Mouse (Mus musculus): ENCODE data around the gene Eln. TPM values are rescaled to one million over a fixed set of nuclear protein-coding genes. Genes with fewer than 3 reads are reported as not detected.

The Eln gene
- total and polyA plus RNA-seq, 2 experiments from 2014 or later = 19.1 to 45.1 TPM

DNA sequence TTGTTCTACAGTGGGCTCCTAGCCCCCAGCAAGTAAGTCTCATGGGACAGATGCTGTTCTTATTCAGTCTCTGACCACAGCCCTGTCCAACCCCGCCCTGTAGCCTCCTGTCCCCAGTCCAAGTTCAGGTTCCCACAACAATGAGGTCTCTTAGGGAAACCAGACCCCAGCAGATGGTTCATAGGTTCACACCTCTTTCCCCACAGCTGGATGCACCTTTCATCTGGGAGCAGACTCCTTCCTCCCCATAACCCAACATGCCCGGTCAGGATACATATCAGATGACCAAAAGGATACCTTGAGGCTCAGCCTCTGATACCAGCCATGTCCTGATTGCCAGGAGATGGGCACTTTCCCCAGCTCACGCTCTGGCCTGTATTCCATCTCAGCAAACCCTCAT is 1.3 kb downstream of the Eln start:
- TF ChIP-seq CTCF (IDR thresholded peaks at IDR 0.05; ENCODE audit: low read depth) = no peak
- H3K27ac ChIP-seq (ENCODE audit: low read depth, low read length) = no peak overlapping the region
- no peaks in the 10 kb centered on the region for H3K9me3 ChIP-seq (ENCODE audit: low read length)
- H3K4me2 ChIP-seq (ENCODE audit: low read depth) = no peak overlapping the region
- ATAC-seq (no peak), DNase-seq (no peak)
- no peak overlapping the region for H3K9ac ChIP-seq
- no peaks in the 10 kb centered on the region for H3K27me3 ChIP-seq (ENCODE audit: insufficient read depth, low read length)
- H3K36me3 ChIP-seq (ENCODE audit: insufficient read depth) = no peaks in the 10 kb centered on the region
- peaks cover 11% of the 10 kb centered on the region for H3K4me1 ChIP-seq (ENCODE audit: insufficient read depth)
- 91% methylated on average over 3 of the region's 3 CpGs for WGBS
- no peak overlapping the region for H3K4me3 ChIP-seq (ENCODE audit: low read depth, low read length)

DNA sequence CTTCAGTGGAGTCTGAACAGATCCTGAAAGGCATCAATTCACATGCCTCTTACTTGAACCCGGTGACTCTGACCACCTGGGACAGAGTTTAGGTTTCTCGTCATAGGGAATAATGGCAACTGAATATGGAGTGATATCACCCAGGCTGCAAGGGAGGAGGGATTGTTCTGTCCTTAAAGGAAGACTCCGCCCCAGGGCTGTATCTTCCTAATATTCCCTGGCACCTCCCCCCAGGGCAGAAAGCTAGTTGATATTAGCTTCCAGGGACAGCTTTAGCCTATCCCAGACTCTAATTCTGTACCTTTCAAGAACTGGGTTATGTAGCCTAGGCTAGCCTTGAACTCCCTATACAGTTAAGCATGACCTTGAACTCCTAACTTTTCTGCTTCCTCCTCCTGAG is 2.1 kb downstream of the Eln start:
- H3K4me2 ChIP-seq (ENCODE audit: low read depth) = no peak overlapping the region
- H3K9me3 ChIP-seq (ENCODE audit: low read length) = no peaks in the 10 kb centered on the region
- DNase-seq = no peak
- no peak overlapping the region for H3K4me3 ChIP-seq (ENCODE audit: low read depth, low read length)
- H3K4me1 ChIP-seq (ENCODE audit: insufficient read depth) = peaks cover 11% of the 10 kb centered on the region
- H3K27ac ChIP-seq (ENCODE audit: low read depth, low read length) = no peak overlapping the region
- WGBS = 84% methylated on average over 3 of the region's 3 CpGs
- no peak for ATAC-seq
- TF ChIP-seq CTCF (IDR thresholded peaks at IDR 0.05; ENCODE audit: low read depth) = no peak
- no peak overlapping the region for H3K9ac ChIP-seq
- H3K36me3 ChIP-seq (ENCODE audit: insufficient read depth) = no peaks in the 10 kb centered on the region
- no peaks in the 10 kb centered on the region for H3K27me3 ChIP-seq (ENCODE audit: insufficient read depth, low read length)

DNA sequence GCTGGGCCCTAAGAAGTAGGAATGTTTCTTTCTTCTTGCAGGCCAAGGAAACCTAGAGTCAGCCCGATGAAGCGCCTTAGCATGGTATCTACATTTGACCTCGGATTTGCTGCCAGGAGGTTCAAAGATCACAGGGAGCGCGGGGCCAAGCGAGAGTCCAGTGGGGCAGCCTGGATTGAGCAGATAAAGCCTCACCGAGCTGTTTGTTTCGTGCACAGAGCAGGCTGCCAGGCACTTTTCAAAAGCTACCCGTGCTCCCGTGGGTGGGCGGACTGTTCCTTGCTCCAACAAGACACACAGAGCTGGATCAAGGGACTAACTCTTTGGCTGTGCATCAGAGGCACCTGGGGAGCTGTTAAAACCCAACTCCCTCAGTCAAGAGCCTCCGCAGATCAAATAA is 3.1 kb downstream of the Eln start:
- Histone ChIP-seq H3K4me3 (ENCODE audit: low read depth, low read length) (no peak overlapping the region), H3K36me3 (ENCODE audit: insufficient read depth) (no peaks in the 10 kb centered on the region), H3K4me1 (ENCODE audit: insufficient read depth) (peaks cover 11% of the 10 kb centered on the region), H3K9me3 (ENCODE audit: low read length) (no peaks in the 10 kb centered on the region), H3K27ac (ENCODE audit: low read depth, low read length) (no peak overlapping the region), H3K4me2 (ENCODE audit: low read depth) (no peak overlapping the region), H3K9ac (no peak overlapping the region), H3K27me3 (ENCODE audit: insufficient read depth, low read length) (no peaks in the 10 kb centered on the region)
- 41% methylated on average over 12 of the region's 12 CpGs for WGBS
- DNase-seq = no peak
- ATAC-seq = no peak
- TF ChIP-seq CTCF (IDR thresholded peaks at IDR 0.05; ENCODE audit: low read depth) = no peak

DNA sequence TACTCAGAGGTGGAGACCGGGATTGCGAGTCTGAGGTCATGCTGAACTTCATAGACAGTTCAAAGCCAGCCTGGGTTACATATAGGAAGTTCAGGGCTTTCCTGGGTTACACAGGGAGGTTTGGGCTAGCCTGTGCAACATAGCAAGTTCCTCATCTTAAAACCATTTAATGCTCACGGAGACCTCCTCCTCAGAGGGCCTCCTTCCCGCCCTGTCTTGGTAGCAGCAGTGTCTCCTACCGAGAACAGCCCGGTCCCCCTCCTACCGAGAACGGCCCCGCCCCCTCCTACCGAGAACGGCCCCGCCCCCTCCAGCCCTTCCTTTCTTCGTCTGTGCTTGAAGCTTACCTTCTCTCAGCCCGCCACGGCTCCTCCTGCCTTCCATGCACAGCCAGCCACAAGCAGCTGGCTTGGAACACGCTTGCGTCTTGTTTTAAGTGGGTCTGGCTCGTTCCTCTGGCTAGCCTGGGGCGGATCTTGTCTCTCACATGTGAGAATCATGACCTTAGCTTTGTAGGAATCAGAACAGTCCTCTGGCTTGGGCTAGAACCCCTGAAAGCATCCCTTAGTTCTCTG is 4.8 kb downstream of the Eln start:
- Histone ChIP-seq H3K36me3 (ENCODE audit: insufficient read depth) (no peaks in the 10 kb centered on the region), H3K4me3 (ENCODE audit: low read depth, low read length) (no peak overlapping the region), H3K9me3 (ENCODE audit: low read length) (no peaks in the 10 kb centered on the region), H3K4me2 (ENCODE audit: low read depth) (no peak overlapping the region), H3K9ac (no peak overlapping the region), H3K27me3 (ENCODE audit: insufficient read depth, low read length) (no peaks in the 10 kb centered on the region), H3K4me1 (ENCODE audit: insufficient read depth) (0 out of 2 replicates have a peak, but pooled peaks cover 3% of the 10 kb centered on the region), H3K27ac (ENCODE audit: low read depth, low read length) (no peak overlapping the region)
- whole genome bisulfite sequencing = 14% methylated on average over 19 of the region's 19 CpGs
- no peak for DNase-seq
- no peak for ATAC-seq
- TF ChIP-seq CTCF (IDR thresholded peaks at IDR 0.05; ENCODE audit: low read depth) = no peak

DNA sequence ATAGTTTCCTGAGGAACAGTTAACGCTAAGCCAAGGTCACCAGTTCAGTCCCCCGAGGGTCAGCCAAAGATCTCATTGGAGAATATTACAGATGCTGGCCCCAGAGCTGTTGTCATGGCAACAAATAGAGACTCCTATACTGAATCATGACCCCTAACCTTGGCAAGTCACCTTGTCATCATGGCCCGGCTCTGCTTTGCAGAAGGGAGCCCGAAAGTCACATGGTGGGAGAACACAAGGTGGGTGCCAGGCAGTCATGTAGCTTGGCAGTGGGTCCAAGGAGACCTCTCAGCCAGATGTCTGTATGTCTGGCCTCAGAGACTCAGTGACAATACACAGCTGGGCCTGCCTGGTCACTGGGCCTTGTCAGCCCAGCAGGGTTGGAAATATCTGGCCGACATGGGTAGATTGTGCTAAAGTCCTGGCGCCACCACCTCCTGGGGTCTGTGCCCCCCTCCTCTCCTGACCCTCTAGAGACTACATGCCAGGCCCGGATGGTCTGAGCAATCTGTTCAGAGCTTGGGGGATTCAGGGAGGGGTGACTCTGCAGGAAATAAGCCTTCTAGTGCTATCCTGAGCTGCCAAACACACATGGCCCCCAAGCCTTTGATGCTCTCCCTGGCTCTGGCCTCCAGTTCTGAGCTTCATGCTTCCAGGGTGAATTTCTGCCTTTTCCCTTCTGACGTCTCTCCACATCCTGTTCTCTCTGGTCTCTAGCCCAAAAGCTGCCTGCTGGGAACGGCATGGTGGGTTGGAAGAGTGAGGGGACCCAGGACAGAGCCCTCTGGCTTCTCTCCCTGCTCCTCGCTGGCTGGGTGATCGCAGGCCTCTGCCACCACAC is 6.4 kb downstream of the Eln start:
- 54% methylated on average over 11 of the region's 11 CpGs for WGBS
- H3K4me1 ChIP-seq (ENCODE audit: insufficient read depth) = no peaks in the 10 kb centered on the region
- H3K36me3 ChIP-seq (ENCODE audit: insufficient read depth) = no peaks in the 10 kb centered on the region
- H3K4me3 ChIP-seq (ENCODE audit: low read depth, low read length) = no peak overlapping the region
- H3K4me2 ChIP-seq (ENCODE audit: low read depth) = no peak overlapping the region
- peak; percentile 52 for DNase-seq
- H3K27me3 ChIP-seq (ENCODE audit: insufficient read depth, low read length) = no peaks in the 10 kb centered on the region
- peak; percentile 84 for ATAC-seq
- H3K9ac ChIP-seq = no peak overlapping the region
- H3K9me3 ChIP-seq (ENCODE audit: low read length) = no peaks in the 10 kb centered on the region
- no peak overlapping the region for H3K27ac ChIP-seq (ENCODE audit: low read depth, low read length)
- no peak for TF ChIP-seq CTCF (IDR thresholded peaks at IDR 0.05; ENCODE audit: low read depth)

DNA sequence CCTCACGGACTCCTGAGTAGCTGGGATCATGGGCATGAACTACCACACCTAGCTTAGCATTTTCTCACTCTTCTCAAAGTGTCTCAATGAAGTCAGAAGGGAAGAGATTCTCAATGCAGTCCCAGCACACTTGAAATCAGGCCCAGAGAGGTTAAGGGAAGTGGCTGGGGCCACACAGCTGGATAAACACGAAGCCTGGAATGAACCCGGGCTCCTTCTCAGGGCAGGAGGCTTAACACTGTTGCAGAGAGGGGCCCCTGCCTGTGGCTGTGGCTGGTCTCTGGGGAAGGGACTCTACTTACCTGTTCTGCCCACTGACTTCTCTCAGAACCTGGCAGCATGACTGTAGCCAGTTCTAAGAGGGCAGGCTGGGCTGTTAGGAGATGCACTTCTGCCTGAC is 7.2 kb downstream of the Eln start:
- Histone ChIP-seq H3K9me3 (ENCODE audit: low read length) (no peaks in the 10 kb centered on the region), H3K9ac (no peak overlapping the region), H3K4me1 (ENCODE audit: insufficient read depth) (no peaks in the 10 kb centered on the region), H3K4me3 (ENCODE audit: low read depth, low read length) (no peak overlapping the region), H3K4me2 (ENCODE audit: low read depth) (no peak overlapping the region), H3K27me3 (ENCODE audit: insufficient read depth, low read length) (no peaks in the 10 kb centered on the region), H3K27ac (ENCODE audit: low read depth, low read length) (no peak overlapping the region), H3K36me3 (ENCODE audit: insufficient read depth) (no peaks in the 10 kb centered on the region)
- 66% methylated on average over 3 of the region's 3 CpGs for WGBS
- ATAC-seq (no peak), DNase-seq (no peak)
- TF ChIP-seq CTCF (IDR thresholded peaks at IDR 0.05; ENCODE audit: low read depth) = no peak

DNA sequence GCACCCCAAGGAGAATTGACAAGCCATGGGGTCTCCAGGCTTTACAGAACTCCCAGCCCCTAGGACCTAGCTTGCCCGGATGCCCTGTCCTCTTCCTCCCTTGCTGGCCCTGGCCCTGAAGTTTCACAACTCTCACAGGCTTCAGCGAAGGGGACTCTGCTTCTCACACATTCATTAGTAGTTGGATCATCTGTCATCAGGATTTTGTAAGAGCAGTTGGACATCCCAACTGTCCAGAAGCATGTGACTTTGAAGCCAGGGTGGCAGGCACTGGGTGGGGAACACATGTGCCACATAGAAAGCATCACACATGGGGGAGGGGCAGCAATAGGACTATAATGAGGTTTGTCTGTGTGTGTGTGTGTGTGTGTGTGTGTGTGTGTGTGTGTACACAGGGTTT is 12.2 kb downstream of the Eln start:
- no peak for DNase-seq
- H3K27me3 ChIP-seq (ENCODE audit: insufficient read depth, low read length) = no peaks in the 10 kb centered on the region
- no peak for ATAC-seq
- no peaks in the 10 kb centered on the region for H3K4me1 ChIP-seq (ENCODE audit: insufficient read depth)
- no peaks in the 10 kb centered on the region for H3K36me3 ChIP-seq (ENCODE audit: insufficient read depth)
- no peak overlapping the region for H3K27ac ChIP-seq (ENCODE audit: low read depth, low read length)
- H3K9me3 ChIP-seq (ENCODE audit: low read length) = no peaks in the 10 kb centered on the region
- H3K4me3 ChIP-seq (ENCODE audit: low read depth, low read length) = no peak overlapping the region
- TF ChIP-seq CTCF (IDR thresholded peaks at IDR 0.05; ENCODE audit: low read depth) = no peak
- H3K9ac ChIP-seq = no peak overlapping the region
- 95% methylated on average over 2 of the region's 2 CpGs for WGBS
- H3K4me2 ChIP-seq (ENCODE audit: low read depth) = no peak overlapping the region
